ENCODE assay signal across 8 mouse cellular contexts in genomic region chr3:14959586-14959985, GRCm38 (mm10).
DNase-seq lines count a peak whose midpoint lies in the region; ATAC-seq lines count a peak whose summit lies in the region.

No protein-coding gene starts in this region.

- H3K4me1 ChIP-seq in kidney, embryonic 14.5 days (ENCODE audit: control insufficient read depth, insufficient read depth, low read length) = no peaks in the 10 kb centered on the region
- H3K4me1 ChIP-seq in kidney, embryonic 16.5 days (ENCODE audit: insufficient read depth, low read length) = peaks cover 9% of the 10 kb centered on the region
- no peaks in the 10 kb centered on the region for H3K4me1 ChIP-seq in midbrain, embryonic 16.5 days (ENCODE audit: control insufficient read depth, insufficient read depth, low read length)
- peaks cover 22% of the 10 kb centered on the region for H3K4me1 ChIP-seq in liver, embryonic 12.5 days

- no peak overlapping the region for H3K4me3 ChIP-seq in kidney, embryonic 14.5 days (ENCODE audit: low read length)
- no peak overlapping the region for H3K4me3 ChIP-seq in kidney, embryonic 16.5 days (ENCODE audit: low read length)
- H3K4me3 ChIP-seq in midbrain, embryonic 16.5 days (ENCODE audit: low read depth, low read length) = no peak overlapping the region
- no peak overlapping the region for H3K4me3 ChIP-seq in liver, embryonic 12.5 days

- no peak overlapping the region for H3K9ac ChIP-seq in kidney, embryonic 14.5 days (ENCODE audit: low read depth, low read length)
- no peak overlapping the region for H3K9ac ChIP-seq in kidney, embryonic 16.5 days (replicated peaks; ENCODE audit: low read length)
- no peak overlapping the region for H3K9ac ChIP-seq in midbrain, embryonic 16.5 days (ENCODE audit: low read depth, low read length)
- no peak overlapping the region for H3K9ac ChIP-seq in liver, embryonic 12.5 days

- 5% methylated on average over 1 of the region's 1 CpGs for WGBS in kidney, embryonic 14.5 days
- 0% methylated on average over 1 of the region's 1 CpGs for WGBS in kidney, embryonic 16.5 days
- 0% methylated on average over 1 of the region's 1 CpGs for WGBS in midbrain, embryonic 16.5 days
- WGBS in liver, embryonic 12.5 days (ENCODE audit: insufficient replicate concordance) = 10% methylated on average over 1 of the region's 1 CpGs

- H3K4me2 ChIP-seq in kidney, embryonic 14.5 days (replicated peaks; ENCODE audit: low read depth, low read length) = no peak overlapping the region
- H3K4me2 ChIP-seq in kidney, embryonic 16.5 days (replicated peaks; ENCODE audit: low read depth, low read length) = no peak overlapping the region
- no peak overlapping the region for H3K4me2 ChIP-seq in midbrain, embryonic 16.5 days (ENCODE audit: low read length)
- H3K4me2 ChIP-seq in liver, embryonic 12.5 days = no peak overlapping the region

- H3K9me3 ChIP-seq in kidney, embryonic 14.5 days (ENCODE audit: control insufficient read depth, low read length) = no peaks in the 10 kb centered on the region
- H3K9me3 ChIP-seq in kidney, embryonic 16.5 days (ENCODE audit: low read length) = no peaks in the 10 kb centered on the region
- H3K9me3 ChIP-seq in midbrain, embryonic 16.5 days (replicated peaks; ENCODE audit: control insufficient read depth, low read length, poor library complexity, severe bottlenecking) = no peaks in the 10 kb centered on the region
- H3K9me3 ChIP-seq in liver, embryonic 12.5 days (replicated peaks) = no peaks in the 10 kb centered on the region

- no peaks in the 10 kb centered on the region for H3K27me3 ChIP-seq in kidney, embryonic 14.5 days (ENCODE audit: control insufficient read depth, insufficient read depth, low read length)
- no peaks in the 10 kb centered on the region for H3K27me3 ChIP-seq in kidney, embryonic 16.5 days (ENCODE audit: insufficient read depth, low read length)
- H3K27me3 ChIP-seq in midbrain, embryonic 16.5 days (ENCODE audit: control insufficient read depth, insufficient read depth, low read depth, low read length) = no peaks in the 10 kb centered on the region
- no peaks in the 10 kb centered on the region for H3K27me3 ChIP-seq in liver, embryonic 12.5 days (replicated peaks)

- ATAC-seq in kidney, embryonic 14.5 days (ENCODE audit: low FRiP score, low TSS enrichment) = peak; percentile 64; the same call in 1 of the 2 replicates
- ATAC-seq in kidney, embryonic 16.5 days (ENCODE audit: low FRiP score, low TSS enrichment) = peak; percentile 78
- peak; percentile 83; the same call in 1 of the 2 replicates for ATAC-seq in midbrain, embryonic 16.5 days
- ATAC-seq in liver, embryonic 12.5 days = no peak

- no peak for DNase-seq in kidney, adult 18-20 months
- peak; percentile 32 for DNase-seq in embryo, embryonic 9.5 days (ENCODE audit: extremely low spot score)
- DNase-seq in urinary bladder, adult 18-20 months (ENCODE audit: low spot score in 2 of 2) = no peak
- DNase-seq in thymus, postnatal 4 days = no peak

- no peak overlapping the region for H3K27ac ChIP-seq in kidney, embryonic 14.5 days (ENCODE audit: low read depth, low read length)
- no peak overlapping the region for H3K27ac ChIP-seq in kidney, embryonic 16.5 days (ENCODE audit: low read length)
- no peak overlapping the region for H3K27ac ChIP-seq in midbrain, embryonic 16.5 days (ENCODE audit: low read length)
- no peak overlapping the region for H3K27ac ChIP-seq in liver, embryonic 12.5 days

- H3K36me3 ChIP-seq in kidney, embryonic 14.5 days (ENCODE audit: control insufficient read depth, insufficient read depth, low read length) = no peaks in the 10 kb centered on the region
- no peaks in the 10 kb centered on the region for H3K36me3 ChIP-seq in kidney, embryonic 16.5 days (ENCODE audit: insufficient read depth, low read length)
- H3K36me3 ChIP-seq in midbrain, embryonic 16.5 days (ENCODE audit: control insufficient read depth, insufficient read depth, low read length) = no peaks in the 10 kb centered on the region
- H3K36me3 ChIP-seq in liver, embryonic 12.5 days = no peaks in the 10 kb centered on the region
